Mouse (Mus musculus) B cell, adult 2 months (primary cell): ENCODE measurements around the gene Wipf1.

ENCODE experiments used
- DNase-seq, 2 experiments: peaks; one replicate each; pipeline ENCODE4 v3.0.0; 2022

Gene Wipf1

DNA sequence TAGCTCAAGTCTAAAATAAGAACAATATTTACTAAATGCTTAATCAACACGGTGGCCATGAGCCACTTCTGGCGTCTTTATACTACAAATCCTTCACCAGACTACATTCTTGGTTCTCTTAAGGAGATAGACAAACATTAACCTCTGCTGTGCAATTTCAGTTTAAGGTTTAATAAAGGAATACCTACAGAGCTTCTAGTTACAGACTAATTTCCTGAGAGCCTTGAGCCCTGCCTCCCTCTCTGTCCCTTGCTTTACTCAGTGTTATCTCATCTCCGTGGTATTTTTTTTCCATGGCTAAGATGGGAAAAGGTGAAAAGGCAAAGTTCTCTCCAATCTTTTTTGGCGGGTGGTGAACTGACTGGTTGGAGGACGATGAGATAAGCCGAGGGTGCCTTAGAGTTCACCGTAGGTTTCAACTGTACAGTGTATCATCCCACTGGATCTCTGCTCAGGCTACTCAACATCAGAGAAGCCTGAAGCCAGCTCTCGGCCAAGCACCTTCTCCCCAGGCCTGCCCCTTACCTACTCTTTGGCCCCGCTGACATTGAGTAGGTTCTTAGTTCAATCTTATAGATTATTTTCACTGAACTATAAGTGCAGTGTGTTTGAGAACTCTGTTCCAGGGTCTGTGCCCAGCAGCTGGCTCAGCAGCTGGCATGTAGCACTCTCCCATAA is 149.1 kb downstream of the Wipf1 start:
- DNase-seq: no peak

DNA sequence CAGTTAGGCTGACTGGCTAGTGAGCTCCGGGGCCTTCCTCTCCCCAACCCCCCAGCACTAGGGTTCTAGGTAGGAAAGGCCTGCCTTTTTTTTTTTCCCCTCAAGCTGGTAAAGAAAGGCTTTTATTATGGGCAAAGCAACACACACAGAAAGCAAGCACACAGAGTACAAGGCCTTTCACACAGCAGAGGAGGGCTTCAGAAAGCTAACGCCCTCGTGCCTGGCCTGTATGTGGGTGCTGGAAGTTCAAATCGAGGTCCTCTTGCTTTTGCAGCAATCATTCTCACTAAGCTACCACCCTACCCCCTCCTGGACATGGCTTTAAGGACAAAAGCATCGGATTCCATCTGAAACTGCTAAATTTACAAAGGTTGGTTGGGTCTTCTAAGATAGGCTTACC is 149.9 kb downstream of the Wipf1 start:
- DNase-seq: no peak
